Mouse (Mus musculus) heart, adult 2 months (tissue): ENCODE results near the gene Rb1.

Source experiments
- CTCF ChIP-seq: fragments of 200-600 bp; IDR thresholded peaks from 2 replicates; pipeline ENCODE4 v1.8.1; 2022; ENCODE audit warnings: antibody characterized with exemption, mild to moderate bottlenecking, moderate library complexity
- EP300 ChIP-seq: fragments of 200-500 bp; IDR thresholded peaks from 2 replicates; pipeline ENCODE4 v1.6.1; 2011; ENCODE audit warnings: low read depth, low read length, control low read depth; ENCODE audit not compliant: insufficient read depth

- no peak for TF ChIP-seq CTCF
- TF ChIP-seq EP300 = no peak
Observed at GRCm38 (mm10) chr14:73250056-73250455, 75.6 kb downstream of the Rb1 start.
